Mouse (Mus musculus): ENCODE results near the gene Olfr279. TPM values are rescaled to one million over a fixed set of nuclear protein-coding genes. Genes with fewer than 3 reads are reported as not detected.

The Olfr279 gene
- not detected for polyA plus RNA-seq (2014; fragmentation: Illumina TruSeq; extraction: RNeasy Lipid Tissue Mini Kit (QIAGEN cat#74804); ENCODE audit: low read depth, low replicate concordance)

GRCm38 (mm10) chr15:98492102-98492501 is at the start of gene Olfr279:
TSS of gene Olfr279 (plus strand) at chr15:98492402.

GRCm38 (mm10) chr15:98452288-98452687 is 39.9 kb upstream of the Olfr279 start, which contains the start of gene Olfr281:
TSS of gene Olfr281 (plus strand) at chr15:98452588.

GRCm38 (mm10) chr15:98469596-98469995 is 22.6 kb upstream of the Olfr279 start, which contains the start of gene OR5BS1P:
TSS of gene OR5BS1P (plus strand) at chr15:98469896.

GRCm38 (mm10) chr15:98482701-98483100 is 9.5 kb upstream of the Olfr279 start, which contains the start of gene Lalba:
TSS of gene Lalba (minus strand) at chr15:98482721.

GRCm38 (mm10) chr15:98533881-98534627 is 41.9 kb downstream of the Olfr279 start, which contains the start of gene Kansl2:
TSS of gene Kansl2 (minus strand) at chr15:98534264.

Other genes starting within 250 kb of the Olfr279 start
- not detected for gene H1fnt, start 235.1 kb upstream of the Olfr279 start, polyA plus RNA-seq (2014; fragmentation: Illumina TruSeq; extraction: RNeasy Lipid Tissue Mini Kit (QIAGEN cat#74804); ENCODE audit: low read depth, low replicate concordance)
- 3.4 TPM for gene Zfp641, start 196.2 kb upstream of the Olfr279 start, polyA plus RNA-seq (2014; fragmentation: Illumina TruSeq; extraction: RNeasy Lipid Tissue Mini Kit (QIAGEN cat#74804); ENCODE audit: low read depth, low replicate concordance)
- gene Olfr285, start 175.0 kb upstream of the Olfr279 start, polyA plus RNA-seq (2014; fragmentation: Illumina TruSeq; extraction: RNeasy Lipid Tissue Mini Kit (QIAGEN cat#74804); ENCODE audit: low read depth, low replicate concordance), result not detected
- not detected for gene Olfr284, start 151.4 kb upstream of the Olfr279 start, polyA plus RNA-seq (2014; fragmentation: Illumina TruSeq; extraction: RNeasy Lipid Tissue Mini Kit (QIAGEN cat#74804); ENCODE audit: low read depth, low replicate concordance)
- gene Olfr283, start 111.5 kb upstream of the Olfr279 start, polyA plus RNA-seq (2014; fragmentation: Illumina TruSeq; extraction: RNeasy Lipid Tissue Mini Kit (QIAGEN cat#74804); ENCODE audit: low read depth, low replicate concordance), result not detected
- gene Olfr282, start 61.2 kb upstream of the Olfr279 start, polyA plus RNA-seq (2014; fragmentation: Illumina TruSeq; extraction: RNeasy Lipid Tissue Mini Kit (QIAGEN cat#74804); ENCODE audit: low read depth, low replicate concordance), result not detected
- not detected for gene Olfr281, start 39.8 kb upstream of the Olfr279 start, polyA plus RNA-seq (2014; fragmentation: Illumina TruSeq; extraction: RNeasy Lipid Tissue Mini Kit (QIAGEN cat#74804); ENCODE audit: low read depth, low replicate concordance)
- not detected for gene OR5BS1P, start 22.5 kb upstream of the Olfr279 start, polyA plus RNA-seq (2014; fragmentation: Illumina TruSeq; extraction: RNeasy Lipid Tissue Mini Kit (QIAGEN cat#74804); ENCODE audit: low read depth, low replicate concordance)
- gene Lalba, start 9.7 kb upstream of the Olfr279 start, polyA plus RNA-seq (2014; fragmentation: Illumina TruSeq; extraction: RNeasy Lipid Tissue Mini Kit (QIAGEN cat#74804); ENCODE audit: low read depth, low replicate concordance), result not detected
- gene Kansl2, start 41.9 kb downstream of the Olfr279 start, polyA plus RNA-seq (2014; fragmentation: Illumina TruSeq; extraction: RNeasy Lipid Tissue Mini Kit (QIAGEN cat#74804); ENCODE audit: low read depth, low replicate concordance), result 76.7 TPM
- 88.9 TPM for gene Ccnt1, start 78.5 kb downstream of the Olfr279 start, polyA plus RNA-seq (2014; fragmentation: Illumina TruSeq; extraction: RNeasy Lipid Tissue Mini Kit (QIAGEN cat#74804); ENCODE audit: low read depth, low replicate concordance)
- gene 4930415O20Rik, start 78.6 kb downstream of the Olfr279 start, polyA plus RNA-seq (2014; fragmentation: Illumina TruSeq; extraction: RNeasy Lipid Tissue Mini Kit (QIAGEN cat#74804); ENCODE audit: low read depth, low replicate concordance), result not detected
- gene Adcy6, start 117.7 kb downstream of the Olfr279 start, polyA plus RNA-seq (2014; fragmentation: Illumina TruSeq; extraction: RNeasy Lipid Tissue Mini Kit (QIAGEN cat#74804); ENCODE audit: low read depth, low replicate concordance), result 3.9 TPM
- 0.47 TPM for gene Cacnb3, start 138.4 kb downstream of the Olfr279 start, polyA plus RNA-seq (2014; fragmentation: Illumina TruSeq; extraction: RNeasy Lipid Tissue Mini Kit (QIAGEN cat#74804); ENCODE audit: low read depth, low replicate concordance)
- gene Ddx23, start 170.5 kb downstream of the Olfr279 start, polyA plus RNA-seq (2014; fragmentation: Illumina TruSeq; extraction: RNeasy Lipid Tissue Mini Kit (QIAGEN cat#74804); ENCODE audit: low read depth, low replicate concordance), result 4.0 TPM
- gene Rnd1, start 185.1 kb downstream of the Olfr279 start, polyA plus RNA-seq (2014; fragmentation: Illumina TruSeq; extraction: RNeasy Lipid Tissue Mini Kit (QIAGEN cat#74804); ENCODE audit: low read depth, low replicate concordance), result not detected
- gene Ccdc65, start 215.8 kb downstream of the Olfr279 start, polyA plus RNA-seq (2014; fragmentation: Illumina TruSeq; extraction: RNeasy Lipid Tissue Mini Kit (QIAGEN cat#74804); ENCODE audit: low read depth, low replicate concordance), result not detected
- not detected for gene Fkbp11, start 235.8 kb downstream of the Olfr279 start, polyA plus RNA-seq (2014; fragmentation: Illumina TruSeq; extraction: RNeasy Lipid Tissue Mini Kit (QIAGEN cat#74804); ENCODE audit: low read depth, low replicate concordance)